Mouse (Mus musculus) myocyte (in vitro differentiated cells): ENCODE results near the gene Barx1.

Source experiments
- E2F4 ChIP-seq: IDR thresholded peaks from one replicate; pipeline ENCODE4 v1.6.1; 2011; ENCODE audit warnings: mild to moderate bottlenecking, control low read depth, moderate library complexity; ENCODE audit not compliant: insufficient read depth
- MAX ChIP-seq: IDR thresholded peaks from one replicate; pipeline ENCODE4 v1.6.1; 2011; ENCODE audit warnings: low read depth, mild to moderate bottlenecking, control low read depth
- POLR2A ChIP-seq: IDR thresholded peaks from one replicate; pipeline ENCODE4 v1.6.1; 2011; ENCODE audit warnings: low read depth, mild to moderate bottlenecking, control low read depth, moderate library complexity; ENCODE audit not compliant: insufficient read length
- POLR2AphosphoS2 ChIP-seq: IDR thresholded peaks from one replicate; pipeline ENCODE4 v1.6.1; 2011; ENCODE audit warnings: low read depth, control low read depth; ENCODE audit not compliant: insufficient read length
- USF1 ChIP-seq: IDR thresholded peaks from one replicate; pipeline ENCODE4 v1.6.1; 2011; ENCODE audit warnings: low read depth, mild to moderate bottlenecking, control low read depth, moderate library complexity

DNA sequence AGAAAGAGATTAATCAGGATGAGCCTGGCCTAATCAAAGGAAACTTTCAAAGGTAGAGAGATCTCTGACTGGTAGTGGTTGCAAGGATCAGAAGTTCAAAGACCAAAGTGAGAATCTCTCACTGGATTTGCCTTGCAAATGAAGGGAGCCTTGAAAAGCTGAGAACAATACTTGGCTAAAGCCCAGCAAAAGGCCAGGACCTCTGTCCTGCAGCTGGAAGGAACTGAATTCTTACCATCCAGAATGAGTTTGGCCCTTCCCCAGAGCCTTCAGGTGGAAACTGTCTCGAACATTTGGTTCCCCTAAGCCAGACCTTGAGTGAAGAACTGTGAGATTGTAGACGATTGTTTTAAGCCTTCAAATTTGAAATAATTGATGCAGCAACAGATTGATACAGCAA lies 25.1 kb upstream of the Barx1 start:
- TF ChIP-seq POLR2A (no peak), POLR2AphosphoS2 (no peak), USF1 (no peak), E2F4 (no peak), MAX (no peak)
